In the genomic region with DNA sequence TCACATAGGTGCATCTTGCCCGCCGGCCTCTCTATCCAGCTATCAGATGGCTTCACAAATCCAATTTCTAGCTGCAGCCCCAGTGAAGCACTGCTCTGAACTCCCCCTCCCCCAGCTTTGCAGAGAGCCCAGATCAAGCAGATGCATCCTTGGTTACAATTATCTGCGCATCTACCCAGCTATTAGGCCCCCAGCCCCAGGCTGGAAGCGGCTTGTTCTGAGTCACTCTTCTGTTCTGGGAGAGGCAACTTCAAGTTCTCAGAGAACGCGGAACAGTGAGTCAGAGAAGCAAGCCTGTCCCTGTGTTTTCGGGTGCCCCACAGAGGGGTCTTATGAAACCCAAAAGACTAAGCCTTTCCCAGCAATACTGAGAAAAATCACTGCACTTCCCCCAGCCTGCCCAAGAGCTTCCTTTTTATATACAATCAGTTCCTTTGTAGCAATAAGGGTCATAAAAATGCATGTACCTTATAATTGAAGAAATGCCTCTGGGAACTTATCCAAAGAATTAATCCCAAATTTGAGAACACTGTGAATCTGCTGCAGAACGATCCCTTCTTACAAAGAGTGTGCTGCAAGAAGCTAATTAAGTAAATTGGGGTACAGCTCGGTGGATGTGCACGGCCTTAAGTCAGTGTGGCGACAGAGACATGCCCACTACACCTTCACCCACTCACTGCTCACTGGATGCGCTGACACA, we compare ENCODE assay signal across 11 mouse cellular contexts.
DNase-seq lines count a peak whose midpoint lies in the region; ATAC-seq and TF ChIP-seq lines count a peak whose summit lies in the region.
"Had no signal": no experiment of that assay in that cellular context is flagged by ENCODE, and none has a peak within 500 bp of the region (broad histone marks: within the 10 kb centered on the region; RNA-seq: fewer than 3 reads in every experiment).

No protein-coding gene starts in this region.

- H3K4me3 ChIP-seq in limb, embryonic 12.5 days (replicated peaks), result no peak overlapping the region
- H3K4me3 ChIP-seq in limb, embryonic 10.5 days, result no peak overlapping the region
- no peak overlapping the region for H3K4me3 ChIP-seq in embryonic facial prominence, embryonic 10.5 days
- no peak overlapping the region for H3K4me3 ChIP-seq in forebrain, postnatal 0 days (ENCODE audit: low read depth, low read length)
- no peak overlapping the region for H3K4me3 ChIP-seq in midbrain, postnatal 0 days (ENCODE audit: low read depth, low read length)
- H3K4me3 ChIP-seq: heart, embryonic 10.5 days had no signal

- DNase-seq in limb, embryonic 10.5 days (ENCODE audit: low spot score), result no peak
- DNase-seq in embryonic facial prominence, embryonic 10.5 days (ENCODE audit: low spot score), result peak; percentile 35
- DNase-seq in forebrain, postnatal 0 days, result peak; percentile 39
- DNase-seq in midbrain, postnatal 0 days (ENCODE audit: low spot score), result peak; percentile 46
- DNase-seq in right cerebral cortex, postnatal 36 days (ENCODE audit: low spot score in 2 of 2), result no peak
- no peak for DNase-seq in frontal cortex, postnatal 36 days (ENCODE audit: low spot score in 2 of 2)
- DNase-seq: kidney, adult 2 months; lung, postnatal 36 days had no signal

- H3K9me3 ChIP-seq in limb, embryonic 12.5 days, result no peaks in the 10 kb centered on the region
- no peaks in the 10 kb centered on the region for H3K9me3 ChIP-seq in limb, embryonic 10.5 days (replicated peaks)
- no peaks in the 10 kb centered on the region for H3K9me3 ChIP-seq in embryonic facial prominence, embryonic 10.5 days
- H3K9me3 ChIP-seq in forebrain, postnatal 0 days (ENCODE audit: low read length), result no peaks in the 10 kb centered on the region
- H3K9me3 ChIP-seq in midbrain, postnatal 0 days (ENCODE audit: low read length), result no peaks in the 10 kb centered on the region
- H3K9me3 ChIP-seq: heart, embryonic 10.5 days had no signal

- WGBS in limb, embryonic 12.5 days, result 68% methylated on average over 12 of the region's 12 CpGs
- 78% methylated on average over 12 of the region's 12 CpGs for WGBS in limb, embryonic 10.5 days
- WGBS in embryonic facial prominence, embryonic 10.5 days, result 61% methylated on average over 12 of the region's 12 CpGs
- 30% methylated on average over 12 of the region's 12 CpGs for WGBS in forebrain, postnatal 0 days
- 41% methylated on average over 12 of the region's 12 CpGs for WGBS in midbrain, postnatal 0 days

- peak overlapping the region; percentile 25; the same call in 1 of the 2 replicates for H3K27ac ChIP-seq in limb, embryonic 12.5 days
- H3K27ac ChIP-seq in limb, embryonic 10.5 days, result no peak overlapping the region
- no peak overlapping the region for H3K27ac ChIP-seq in embryonic facial prominence, embryonic 10.5 days (replicated peaks)
- H3K27ac ChIP-seq in forebrain, postnatal 0 days (ENCODE audit: low read depth, low read length), result no peak overlapping the region
- H3K27ac ChIP-seq in midbrain, postnatal 0 days (ENCODE audit: low read depth, low read length), result no peak overlapping the region
- H3K27ac ChIP-seq: heart, embryonic 10.5 days had no signal

- no peak overlapping the region for H3K9ac ChIP-seq in limb, embryonic 12.5 days (replicated peaks)
- no peak overlapping the region for H3K9ac ChIP-seq in forebrain, postnatal 0 days
- H3K9ac ChIP-seq in midbrain, postnatal 0 days (replicated peaks; ENCODE audit: low read length, poor library complexity, severe bottlenecking), result no peak overlapping the region

- H3K36me3 ChIP-seq in limb, embryonic 12.5 days, result no peaks in the 10 kb centered on the region
- no peaks in the 10 kb centered on the region for H3K36me3 ChIP-seq in limb, embryonic 10.5 days
- no peaks in the 10 kb centered on the region for H3K36me3 ChIP-seq in embryonic facial prominence, embryonic 10.5 days (replicated peaks)
- H3K36me3 ChIP-seq in forebrain, postnatal 0 days (ENCODE audit: insufficient read depth), result no peaks in the 10 kb centered on the region
- no peaks in the 10 kb centered on the region for H3K36me3 ChIP-seq in midbrain, postnatal 0 days (ENCODE audit: insufficient read depth, low read length)
- H3K36me3 ChIP-seq: heart, embryonic 10.5 days had no signal

- H3K27me3 ChIP-seq in limb, embryonic 12.5 days, result peaks cover 7% of the 10 kb centered on the region; the same call in 1 of the 2 replicates
- peaks cover 34% of the 10 kb centered on the region for H3K27me3 ChIP-seq in limb, embryonic 10.5 days (ENCODE audit: low read depth, poor library complexity, severe bottlenecking)
- H3K27me3 ChIP-seq in embryonic facial prominence, embryonic 10.5 days (replicated peaks; ENCODE audit: low read depth, poor library complexity, severe bottlenecking), result 0 out of 2 replicates have a peak, but pooled peaks cover 6% of the 10 kb centered on the region
- H3K27me3 ChIP-seq in forebrain, postnatal 0 days (ENCODE audit: insufficient read depth, low read length), result no peaks in the 10 kb centered on the region
- no peaks in the 10 kb centered on the region for H3K27me3 ChIP-seq in midbrain, postnatal 0 days (ENCODE audit: insufficient read depth, low read length)

- no peak for TF ChIP-seq CTCF in forebrain, postnatal 0 days (IDR thresholded peaks at IDR 0.05; ENCODE audit: low read depth)
- TF ChIP-seq CTCF in midbrain, postnatal 0 days (IDR thresholded peaks at IDR 0.05), result no peak

- ATAC-seq in limb, embryonic 12.5 days (ENCODE audit: insufficient number of reproducible peaks, insufficient read depth, low FRiP score, low TSS enrichment, low read depth), result no peak
- peak; percentile 75 for ATAC-seq in forebrain, postnatal 0 days
- ATAC-seq in midbrain, postnatal 0 days (ENCODE audit: low FRiP score), result no peak; the same call in 1 of the 2 replicates
- no peak for ATAC-seq in inflammation-experienced regulatory T-cells, adult 6 months

- peaks cover 24% of the 10 kb centered on the region for H3K4me1 ChIP-seq in limb, embryonic 12.5 days (replicated peaks)
- H3K4me1 ChIP-seq in limb, embryonic 10.5 days, result peaks cover 19% of the 10 kb centered on the region
- H3K4me1 ChIP-seq in embryonic facial prominence, embryonic 10.5 days, result peaks cover 33% of the 10 kb centered on the region
- no peaks in the 10 kb centered on the region; the same call in 1 of the 2 replicates for H3K4me1 ChIP-seq in forebrain, postnatal 0 days (ENCODE audit: insufficient read depth)
- H3K4me1 ChIP-seq in midbrain, postnatal 0 days (ENCODE audit: insufficient read depth, low read length), result peaks cover 5% of the 10 kb centered on the region

- no peak overlapping the region for H3K4me2 ChIP-seq in limb, embryonic 12.5 days
- no peak overlapping the region for H3K4me2 ChIP-seq in forebrain, postnatal 0 days (ENCODE audit: low read depth)
- H3K4me2 ChIP-seq in midbrain, postnatal 0 days (ENCODE audit: low read depth, low read length, poor library complexity, severe bottlenecking), result no peak overlapping the region

Comparison
In these comparisons a context has a peak if more than half of its experiments do, and no peak if none do; other contexts are left out.
1. DNase-seq: peak in embryonic facial prominence, embryonic 10.5 days (single experiment), forebrain, postnatal 0 days (single experiment) and midbrain, postnatal 0 days (single experiment); none in limb, embryonic 10.5 days (single experiment), right cerebral cortex, postnatal 36 days (0 of 2) and frontal cortex, postnatal 36 days (0 of 2).